Mouse (Mus musculus) kidney, adult 2 months (tissue): ENCODE results near the gene Hhat.

Experiments
- CTCF ChIP-seq: fragments of 200-500 bp; conservative IDR thresholded peaks from 2 replicates; pipeline ENCODE4 v1.5.1; 2011; ENCODE audit warnings: low read depth, mild to moderate bottlenecking, control low read depth, low read length, moderate library complexity, mixed read lengths; ENCODE audit not compliant: insufficient read depth, insufficient read length
- POLR2A ChIP-seq: fragments of 200-500 bp; IDR thresholded peaks from one replicate; pipeline ENCODE4 v1.6.1; 2011; ENCODE audit warnings: low read depth, low read length, control low read depth

DNA sequence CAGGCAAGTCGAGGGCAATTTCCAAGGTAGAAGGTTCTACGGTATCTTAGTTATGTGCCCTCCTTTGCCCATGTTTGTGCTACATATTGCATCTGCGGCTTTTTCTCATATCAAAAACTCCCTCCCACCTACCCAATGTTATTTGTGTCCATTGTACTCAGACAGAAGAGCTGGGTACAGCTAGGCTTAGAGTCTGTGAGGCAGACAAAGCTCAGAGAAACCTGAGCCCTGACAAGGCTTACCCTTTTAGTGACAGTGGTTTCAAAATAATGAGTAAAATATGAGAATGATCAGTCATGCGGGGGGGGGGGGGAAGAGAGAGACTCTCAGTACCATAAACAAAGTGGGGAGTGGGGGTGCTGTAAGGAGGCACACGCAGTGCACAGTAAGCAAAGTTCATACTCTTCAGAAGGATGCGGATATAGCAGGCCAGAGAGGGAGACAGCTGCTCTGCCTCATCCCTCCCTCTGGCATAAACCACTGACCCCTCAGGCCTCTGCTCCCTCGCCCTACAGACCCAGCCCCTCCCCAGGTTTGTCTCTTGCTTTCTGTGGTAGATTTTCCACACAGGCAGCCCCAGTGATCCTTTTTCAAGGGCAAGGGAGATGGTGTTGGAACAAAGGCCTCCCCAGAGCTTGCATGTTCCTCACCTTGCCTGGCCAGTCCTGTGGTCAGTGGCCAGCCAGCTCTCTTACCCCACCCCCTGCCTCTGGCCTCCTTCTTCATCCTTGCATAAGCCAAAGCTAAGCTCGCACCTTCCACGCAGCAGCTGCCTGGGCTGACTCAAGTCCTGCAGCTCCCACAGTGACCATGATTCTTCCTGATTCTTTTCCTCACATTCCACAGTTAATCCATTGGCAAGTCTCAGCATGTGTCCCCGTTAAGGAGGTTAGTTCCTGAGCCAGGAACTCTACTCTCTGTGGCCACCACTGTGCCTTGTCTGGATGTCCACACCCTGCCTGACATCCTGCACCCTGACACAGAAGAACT, 35.4 kb upstream of the Hhat start:
- no peak for TF ChIP-seq CTCF
- TF ChIP-seq POLR2A, result no peak
